Mouse (Mus musculus): ENCODE results near the gene Parm1.

DNA sequence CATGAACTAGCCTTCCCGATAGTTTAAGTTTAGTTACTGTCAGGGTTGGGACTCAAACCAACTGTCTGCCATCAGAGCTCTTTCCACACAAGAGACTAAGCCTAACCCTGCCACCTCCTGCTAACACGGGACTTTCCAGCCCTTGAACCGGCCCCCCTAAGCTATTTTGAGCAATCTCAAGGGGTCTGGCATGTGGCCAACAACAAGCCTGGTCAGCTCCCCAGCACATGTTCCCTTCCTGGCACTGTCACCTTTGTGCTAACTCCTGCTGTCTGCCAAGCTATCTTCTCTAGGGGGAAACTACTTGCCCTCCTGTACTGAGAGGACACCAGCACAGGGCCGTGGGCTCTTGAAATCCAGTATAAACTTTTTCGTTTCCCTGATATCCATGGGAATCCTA is 112.1 kb downstream of the Parm1 start:
- no peak for TF ChIP-seq CTCF (IDR thresholded peaks at IDR 0.05; ENCODE audit: insufficient read depth, low read length)
- no peak for TF ChIP-seq POLR2A (IDR thresholded peaks at IDR 0.05; ENCODE audit: borderline replicate concordance, extremely low read depth, low read depth, low read length)
